Mouse (Mus musculus) neural tube, embryonic 11.5 days (tissue): ENCODE results near the gene Def8. TPM values are rescaled to one million over a fixed set of nuclear protein-coding genes. Genes with fewer than 3 reads are reported as not detected.
A peak's percentile ranks its signal among the peaks of the same experiment; 100 is the strongest.
"Not testable (repeated sequence)": the region's sequence is repeated elsewhere in the genome, so short reads cannot be mapped to it uniquely, and the experiment has no call there.

Experiments used
- ATAC-seq: fragments of 200-750 bp; cut with Nextera tagmentation; 2 replicates; pipeline ENCODE4 v1.8.0; 2017; ENCODE audit warnings: moderate number of reproducible peaks, mild to moderate bottlenecking, moderate TSS enrichment, moderate library complexity; ENCODE audit not compliant: insufficient read depth, low FRiP score, low TSS enrichment
- DNase-seq: peaks from one replicate; pipeline ENCODE4 v3.0.0-alpha.2; 2015; ENCODE audit warnings: low spot score
- H3K27ac ChIP-seq: fragments of 300-500 bp; sonication (generic); 2 replicates; pipeline ENCODE4 v1.5.1; 2014; ENCODE audit warnings: low read depth, mild to moderate bottlenecking, low read length
- H3K27me3 ChIP-seq: fragments of 300-500 bp; sonication (generic); 2 replicates; pipeline ENCODE4 v1.6.1; 2014; ENCODE audit warnings: mild to moderate bottlenecking, low read length, mixed read lengths; ENCODE audit not compliant: control insufficient read depth, insufficient read depth
- H3K36me3 ChIP-seq: fragments of 300-500 bp; sonication (generic); 2 replicates; pipeline ENCODE4 v1.6.1; 2014; ENCODE audit warnings: mild to moderate bottlenecking, low read length, moderate library complexity, mixed read lengths; ENCODE audit not compliant: control insufficient read depth, insufficient read depth
- H3K4me1 ChIP-seq: fragments of 300-500 bp; sonication (generic); 2 replicates; pipeline ENCODE4 v1.6.1; 2014; ENCODE audit warnings: low read length, mixed read lengths; ENCODE audit not compliant: control insufficient read depth, insufficient read depth
- H3K4me2 ChIP-seq: fragments of 300-500 bp; sonication (generic); 2 replicates; pipeline ENCODE4 v1.6.1; 2014; ENCODE audit warnings: low read depth, mild to moderate bottlenecking, moderate library complexity
- H3K4me3 ChIP-seq: fragments of 300-500 bp; sonication (generic); 2 replicates; pipeline ENCODE4 v1.5.1; 2014; ENCODE audit warnings: low read depth, low read length
- H3K9ac ChIP-seq: fragments of 300-500 bp; sonication (generic); 2 replicates; pipeline ENCODE4 v1.6.1; 2014; ENCODE audit warnings: mild to moderate bottlenecking, low read length
- H3K9me3 ChIP-seq: fragments of 300-500 bp; sonication (generic); 2 replicates; pipeline ENCODE4 v1.6.1; 2016; ENCODE audit warnings: low read length; ENCODE audit not compliant: control insufficient read depth
- WGBS: fragments of 180-500 bp; shearing (Covaris S2); extraction: QIAGEN DNeasy Blood & Tissue Kit; methylation state at CpG from one replicate; pipeline ENCODE4 v1.1.7; 2014; 5-methylcytosine and 5-hydroxymethylcytosine counted together
- polyA plus RNA-seq: library from polyadenylated mRNA; unstranded; fragments of >200 nt; fragmentation: Nextera tagmentation; extraction: Ambion mirVana; gene quantifications from 2 replicates; pipeline ENCODE4 v1.2.1, GENCODE M21; 2014

Def8 gene
- polyA plus RNA-seq, 1 experiment from 2014 or later, result 41.7 TPM

DNA sequence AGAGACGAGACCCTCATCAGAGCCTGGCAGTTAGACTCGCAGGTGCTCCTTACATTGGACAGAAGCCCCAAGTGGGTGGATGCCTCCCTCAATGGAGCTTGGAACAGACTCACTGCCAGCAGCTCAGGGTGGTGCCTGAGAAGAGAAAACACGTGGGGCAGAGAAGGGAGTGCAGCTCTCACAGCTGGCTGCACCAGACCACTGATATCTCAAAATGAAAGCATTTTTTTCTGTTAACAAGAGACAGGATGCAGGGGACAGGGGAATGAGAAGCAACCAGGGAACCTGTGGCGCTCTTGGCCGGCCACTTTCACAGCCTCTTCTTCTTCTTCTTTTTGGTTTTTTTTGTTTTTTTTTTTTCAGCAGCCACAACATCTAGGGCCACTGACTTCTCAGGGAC lies 51.2 kb downstream of the Def8 start:
- WGBS, result 66% methylated on average over 5 of the region's 5 CpGs
- DNase-seq, H3K36me3 ChIP-seq, H3K4me1 ChIP-seq, H3K4me2 ChIP-seq, H3K27me3 ChIP-seq, H3K27ac ChIP-seq, ATAC-seq, H3K9ac ChIP-seq, H3K9me3 ChIP-seq, H3K4me3 ChIP-seq: not testable (repeated sequence)

DNA sequence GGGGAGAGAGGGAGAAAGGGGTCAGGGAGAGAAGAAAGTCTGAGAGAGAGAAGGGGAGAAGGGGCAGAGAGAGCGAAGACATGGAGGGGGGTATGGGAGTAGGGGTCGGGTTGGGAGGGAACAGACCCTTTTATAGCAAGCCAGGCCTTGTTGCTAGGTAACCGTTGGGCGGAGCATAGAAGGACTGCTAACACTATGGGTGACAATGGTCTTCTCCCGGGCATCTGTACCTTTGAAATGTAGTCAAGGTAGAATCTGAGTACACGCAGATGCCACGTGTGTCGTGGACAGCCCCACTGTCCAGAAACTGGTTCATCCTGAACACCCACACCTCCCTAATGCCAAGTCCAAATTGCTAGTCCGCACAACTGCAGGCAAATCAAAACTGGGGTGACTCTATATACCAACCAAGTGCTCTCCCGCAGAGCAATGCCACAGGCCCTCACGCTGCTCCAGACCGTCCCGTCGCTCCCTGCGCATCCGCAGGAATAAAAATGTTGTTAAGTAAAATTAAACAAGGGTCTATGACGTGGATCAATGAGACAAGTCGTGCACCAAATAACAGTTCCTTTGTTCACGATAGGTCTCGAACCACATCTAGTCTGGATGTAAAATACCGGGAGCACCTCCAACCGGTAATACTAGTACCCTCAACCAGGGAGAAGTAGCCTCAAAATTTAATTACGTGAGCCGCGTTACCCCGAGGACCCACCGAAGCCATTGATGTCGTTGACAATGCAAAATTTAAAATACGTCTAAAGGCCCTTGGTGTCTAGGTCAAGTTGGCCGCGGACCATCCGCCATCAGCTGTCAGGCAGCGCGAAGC lies 53.8 kb downstream of the Def8 start:
- peak overlapping the region; percentile 81 for H3K4me2 ChIP-seq
- H3K36me3 ChIP-seq, result 0 out of 2 replicates have a peak, but pooled peaks cover 2% of the 10 kb centered on the region
- no peaks in the 10 kb centered on the region for H3K9me3 ChIP-seq
- peaks cover 7% of the 10 kb centered on the region for H3K4me1 ChIP-seq
- peak; percentile 47 for DNase-seq
- no peak overlapping the region for H3K27ac ChIP-seq
- 9% methylated on average over 34 of the region's 34 CpGs for WGBS
- no peaks in the 10 kb centered on the region for H3K27me3 ChIP-seq
- peak overlapping the region; percentile 92 for H3K9ac ChIP-seq
- peak overlapping the region; percentile 88 for H3K4me3 ChIP-seq
- ATAC-seq, result peak; percentile 56

DNA sequence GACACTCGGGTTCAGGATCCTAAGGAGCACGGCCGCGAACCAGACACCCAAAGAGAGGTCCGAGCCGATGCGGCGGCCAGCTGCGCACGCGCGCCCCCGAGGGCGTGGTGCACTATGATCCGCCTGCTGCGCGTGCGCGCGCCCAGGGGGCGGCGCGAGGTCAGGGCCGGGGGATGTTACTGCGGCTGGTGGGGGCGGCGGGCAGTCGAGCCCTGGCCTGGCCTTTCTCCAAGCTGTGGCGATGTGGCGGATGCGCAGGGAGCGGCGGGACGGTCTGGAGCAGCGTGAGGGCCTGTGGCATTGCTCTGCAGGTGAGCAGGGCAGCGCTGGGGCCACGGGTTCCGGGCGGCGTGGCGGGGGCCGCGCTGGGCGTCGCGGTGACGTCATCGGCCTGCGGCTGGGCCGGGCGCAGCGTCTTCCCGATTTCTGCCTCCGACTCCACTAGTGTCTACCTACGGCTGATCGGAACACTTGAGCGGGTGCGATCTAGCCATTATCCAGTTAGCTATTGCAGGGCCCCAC lies 54.5 kb downstream of the Def8 start, which contains the start of gene Afg3l1:
Gene Afg3l1, plus strand, starts transcription at position 167 of the 522 bp plus-strand sequence.
- no peaks in the 10 kb centered on the region for H3K27me3 ChIP-seq
- H3K4me2 ChIP-seq, result peak within 1 kb of the TSS; percentile 81
- peak; percentile 85 for ATAC-seq
- under 1% methylated on average over 58 of the region's 58 CpGs for WGBS
- peak within 1 kb of the TSS; percentile 88 for H3K4me3 ChIP-seq
- H3K9ac ChIP-seq, result peak within 1 kb of the TSS; percentile 92
- peaks cover 7% of the 10 kb centered on the region for H3K4me1 ChIP-seq
- peak; percentile 97 for DNase-seq
- 0 out of 2 replicates have a peak, but pooled peaks cover 2% of the 10 kb centered on the region for H3K36me3 ChIP-seq
- peak within 1 kb of the TSS; percentile 92 for H3K27ac ChIP-seq
- no peaks in the 10 kb centered on the region for H3K9me3 ChIP-seq

DNA sequence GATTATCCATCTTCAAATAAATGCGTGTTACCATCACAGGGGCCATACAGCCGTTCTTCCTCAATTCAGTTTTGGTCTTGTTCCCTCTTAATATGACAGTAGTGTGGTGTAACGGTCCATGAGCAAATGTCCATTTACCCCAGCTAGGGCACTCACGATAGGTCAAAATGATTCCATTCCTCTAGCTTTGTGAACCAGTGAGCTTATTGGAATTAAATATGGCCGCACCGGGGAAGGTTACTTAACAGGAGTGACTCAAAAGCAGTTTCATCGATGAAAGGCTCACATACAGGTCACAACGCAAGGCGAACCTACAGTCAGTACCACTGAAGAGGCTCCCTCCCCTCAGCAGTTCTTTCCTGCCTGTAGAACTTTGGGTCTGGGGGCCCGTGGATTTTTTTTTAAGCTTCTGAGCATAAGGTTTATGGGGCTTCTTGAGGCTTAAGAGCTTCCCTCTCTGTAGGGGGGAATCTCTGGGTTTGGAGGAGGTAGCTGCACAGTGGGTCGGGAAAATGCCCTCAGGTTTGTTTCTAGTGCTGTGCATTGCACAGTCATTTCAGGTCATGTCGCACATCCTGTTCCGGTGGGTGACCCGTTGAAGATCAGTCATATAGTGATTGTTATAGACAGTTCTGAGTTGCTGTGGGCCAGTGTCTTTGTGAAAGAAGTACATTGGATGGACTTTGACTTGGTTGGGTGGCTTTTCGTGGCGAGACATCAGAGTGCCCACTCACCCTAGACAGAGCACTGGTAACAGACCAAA lies 55.3 kb downstream of the Def8 start:
- Histone ChIP-seq H3K27me3 (no peaks in the 10 kb centered on the region), H3K36me3 (0 out of 2 replicates have a peak, but pooled peaks cover 2% of the 10 kb centered on the region), H3K9me3 (no peaks in the 10 kb centered on the region), H3K4me1 (peaks cover 7% of the 10 kb centered on the region), H3K9ac (peak overlapping the region; percentile 92), H3K4me3 (peak overlapping the region; percentile 88), H3K4me2 (peak overlapping the region; percentile 81), H3K27ac (no peak overlapping the region)
- ATAC-seq, result no peak
- WGBS, result 39% methylated on average over 16 of the region's 16 CpGs
- DNase-seq, result no peak

DNA sequence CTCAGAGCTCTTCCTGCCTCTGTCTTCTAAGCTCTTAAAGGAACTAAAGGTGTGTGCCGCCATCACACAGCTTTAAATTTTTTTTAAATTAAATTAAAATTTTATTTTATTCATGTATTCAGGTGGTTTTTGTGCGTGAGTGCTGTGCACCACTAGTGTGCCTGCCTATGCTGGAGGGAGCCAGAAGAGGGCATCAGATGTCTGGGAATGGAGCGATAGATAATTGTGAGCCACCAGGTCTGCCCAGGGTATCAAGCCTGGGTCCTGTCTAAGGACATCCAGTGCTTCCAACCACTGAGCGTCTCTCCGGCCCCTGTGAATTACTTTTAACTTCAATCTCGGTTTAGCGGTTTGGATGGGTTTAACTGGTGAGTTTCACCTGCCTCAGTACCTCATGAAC lies 59.3 kb downstream of the Def8 start:
- Histone ChIP-seq H3K4me3 (no peak overlapping the region), H3K27me3 (no peaks in the 10 kb centered on the region), H3K36me3 (peaks cover 13% of the 10 kb centered on the region), H3K4me2 (no peak overlapping the region), H3K9me3 (no peaks in the 10 kb centered on the region), H3K9ac (no peak overlapping the region), H3K27ac (no peak overlapping the region), H3K4me1 (peaks cover 7% of the 10 kb centered on the region)
- DNase-seq (no peak), ATAC-seq (no peak)
- WGBS, result 89% methylated on average over 7 of the region's 7 CpGs

DNA sequence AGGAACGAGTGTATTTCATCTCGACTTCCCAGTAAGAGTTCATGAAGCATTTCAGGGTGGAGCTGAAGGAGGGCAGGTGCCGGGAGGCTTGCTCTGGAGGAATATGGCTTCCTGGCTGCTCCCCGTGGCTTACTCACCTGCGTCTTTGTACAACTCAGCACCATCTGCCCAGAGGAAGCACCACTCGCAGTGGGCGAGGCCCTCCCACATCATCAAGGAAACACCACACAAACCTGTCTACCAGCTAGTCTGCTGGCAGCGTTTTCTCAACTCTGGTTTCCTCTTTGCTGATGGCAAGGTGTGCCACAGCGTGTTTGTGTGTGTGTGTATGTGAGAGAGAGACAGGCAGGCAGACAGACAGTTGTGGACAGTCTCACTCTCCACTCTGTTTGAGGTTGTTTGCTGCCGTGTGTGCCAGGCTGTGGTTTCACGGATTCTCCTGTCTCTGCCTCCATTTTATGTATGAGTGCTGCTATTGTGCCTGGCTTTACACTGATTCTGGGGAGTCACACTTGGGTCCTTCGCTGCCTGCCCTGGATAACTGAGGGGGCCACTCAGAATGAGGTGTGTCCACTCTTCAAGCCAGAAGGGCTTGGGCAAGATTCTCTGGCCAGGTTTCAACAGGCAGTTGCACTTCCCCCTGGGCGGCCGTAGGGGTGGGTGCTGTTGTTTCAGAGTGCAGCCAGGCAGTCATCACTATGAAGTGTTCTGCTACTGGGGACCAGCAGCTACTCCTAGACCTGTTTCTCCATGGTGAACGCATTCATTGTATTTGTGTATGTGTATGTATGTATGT lies 68.2 kb downstream of the Def8 start:
- Histone ChIP-seq H3K27me3 (no peaks in the 10 kb centered on the region), H3K27ac (no peak overlapping the region), H3K9me3 (no peaks in the 10 kb centered on the region), H3K4me2 (no peak overlapping the region), H3K36me3 (peaks cover 48% of the 10 kb centered on the region), H3K4me3 (no peak overlapping the region), H3K9ac (no peak overlapping the region), H3K4me1 (no peaks in the 10 kb centered on the region)
- 93% methylated on average over 15 of the region's 15 CpGs for WGBS
- ATAC-seq, result no peak
- DNase-seq, result no peak

DNA sequence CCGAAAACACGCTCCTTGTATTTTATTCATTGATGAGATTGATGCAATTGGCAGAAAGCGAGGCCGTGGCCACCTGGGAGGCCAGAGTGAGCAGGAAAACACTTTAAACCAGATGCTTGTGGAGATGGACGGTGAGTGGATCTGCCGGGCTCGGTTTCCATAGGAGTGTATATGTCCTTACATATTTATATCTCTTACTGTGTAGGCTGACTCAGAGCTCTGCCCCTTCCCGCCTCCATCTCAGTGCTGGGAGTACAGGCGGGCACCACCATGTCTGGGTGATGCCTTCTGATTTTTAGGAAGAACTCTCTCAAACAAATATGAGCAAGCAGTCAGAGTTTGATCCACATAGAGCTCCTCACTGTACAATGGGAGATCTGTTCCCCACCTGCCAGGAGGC lies 69.6 kb downstream of the Def8 start:
- 94% methylated on average over 9 of the region's 9 CpGs for WGBS
- Histone ChIP-seq H3K9ac (no peak overlapping the region), H3K36me3 (peaks cover 42% of the 10 kb centered on the region), H3K4me3 (no peak overlapping the region), H3K9me3 (no peaks in the 10 kb centered on the region), H3K4me2 (no peak overlapping the region), H3K27me3 (no peaks in the 10 kb centered on the region), H3K27ac (no peak overlapping the region), H3K4me1 (no peaks in the 10 kb centered on the region)
- ATAC-seq (no peak), DNase-seq (no peak)

DNA sequence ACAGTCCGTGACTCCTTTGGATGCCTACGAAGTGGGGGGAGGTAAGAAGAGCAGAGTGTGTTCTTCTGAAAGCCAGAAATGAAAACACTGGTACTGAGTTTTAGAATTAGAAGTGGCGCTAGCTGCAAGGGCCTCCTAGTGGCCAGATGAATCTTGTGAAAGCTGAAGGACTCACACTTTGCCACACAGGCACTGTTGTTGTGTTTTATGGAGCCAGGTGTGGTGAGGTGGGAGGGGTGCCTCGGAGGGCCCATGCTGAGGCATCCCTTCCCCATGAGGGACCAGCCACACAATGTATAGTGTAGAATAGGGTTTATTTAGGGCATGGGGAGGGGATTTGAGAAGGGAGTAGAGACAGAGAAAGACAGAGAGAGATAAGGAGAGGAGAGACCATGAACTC lies 74.4 kb downstream of the Def8 start:
- no peak overlapping the region for H3K9ac ChIP-seq
- DNase-seq (no peak), ATAC-seq (no peak)
- H3K9me3 ChIP-seq, result no peaks in the 10 kb centered on the region
- no peak overlapping the region for H3K4me2 ChIP-seq
- H3K27ac ChIP-seq, result no peak overlapping the region
- H3K27me3 ChIP-seq, result no peaks in the 10 kb centered on the region
- H3K4me1 ChIP-seq, result no peaks in the 10 kb centered on the region
- peaks cover 37% of the 10 kb centered on the region for H3K36me3 ChIP-seq
- WGBS, result 82% methylated on average over 4 of the region's 4 CpGs
- H3K4me3 ChIP-seq, result no peak overlapping the region
